Mouse (Mus musculus) liver, embryonic 14.5 days (tissue): ENCODE data around the gene Cyb561. TPM values are rescaled to one million over a fixed set of nuclear protein-coding genes. Genes with fewer than 3 reads are reported as not detected.

Experiments used
- ATAC-seq: fragments of 200-750 bp; cut with Nextera tagmentation; 2 replicates; pipeline ENCODE4 v1.8.0; 2017; ENCODE audit warnings: moderate number of reproducible peaks, mild to moderate bottlenecking, moderate library complexity; ENCODE audit not compliant: insufficient read depth
- DNase-seq, 3 experiments: peaks; one replicate each; pipeline ENCODE4 v3.0.0-alpha.2; 2012 to 2013; ENCODE audit warnings: low read depth in 3 of 3, low spot score in 3 of 3
- H3K27ac ChIP-seq: fragments of 300-500 bp; sonication (generic); 2 replicates; pipeline ENCODE4 v1.5.1; 2014; ENCODE audit warnings: moderate library complexity, mild to moderate bottlenecking, control low read depth, inconsistent platforms
- H3K27me3 ChIP-seq: fragments of 300-500 bp; sonication (generic); 2 replicates; pipeline ENCODE4 v1.6.1; 2014; ENCODE audit warnings: mild to moderate bottlenecking, low read length, moderate library complexity; ENCODE audit not compliant: control insufficient read depth, insufficient read depth
- H3K36me3 ChIP-seq: fragments of 300-500 bp; sonication (generic); replicated peaks from 2 replicates; pipeline ENCODE4 v1.6.1; 2014; ENCODE audit warnings: low read depth; ENCODE audit not compliant: control insufficient read depth, insufficient read depth
- H3K4me1 ChIP-seq, 2 experiments: fragments of 200-500 bp in 1 of 2; fragments of 300-500 bp in 1 of 2; sonication (generic) in 1 of 2; replicated peaks; 2 replicates each; pipeline ENCODE4 v1.6.1; 2012 to 2014; ENCODE audit warnings: antibody characterized with exemption in 1 of 2, inconsistent platforms in 1 of 2, low read length in 1 of 2; ENCODE audit not compliant: control insufficient read depth in 2 of 2, insufficient read depth in 2 of 2
- H3K4me2 ChIP-seq: fragments of 300-500 bp; sonication (generic); 2 replicates; pipeline ENCODE4 v1.6.1; 2014; ENCODE audit warnings: low read depth, mild to moderate bottlenecking, control low read depth, moderate library complexity
- H3K4me3 ChIP-seq, 2 experiments: fragments of 200-500 bp in 1 of 2; fragments of 300-500 bp in 1 of 2; sonication (generic) in 1 of 2; 2 replicates each; pipeline ENCODE4 v1.5.1; 2012 to 2014; ENCODE audit warnings: low read depth in 2 of 2, low read length in 2 of 2, mild to moderate bottlenecking in 2 of 2, control low read depth in 1 of 2, inconsistent platforms in 1 of 2, moderate library complexity in 1 of 2; ENCODE audit not compliant: insufficient read depth in 1 of 2
- H3K9ac ChIP-seq: fragments of 300-500 bp; sonication (generic); replicated peaks from 2 replicates; pipeline ENCODE4 v1.6.1; 2014; ENCODE audit warnings: mild to moderate bottlenecking, control low read depth, moderate library complexity
- H3K9me3 ChIP-seq: fragments of 300-500 bp; sonication (generic); 2 replicates; pipeline ENCODE4 v1.6.1; 2016; ENCODE audit warnings: low read length, mixed read lengths; ENCODE audit not compliant: control insufficient read depth
- CTCF ChIP-seq: IDR thresholded peaks from 2 replicates; pipeline ENCODE4 v1.5.1; 2016; ENCODE audit warnings: antibody characterized with exemption, low read depth, control low read depth
- EP300 ChIP-seq: IDR thresholded peaks from 2 replicates; pipeline ENCODE4 v1.6.1; 2016; ENCODE audit warnings: antibody characterized with exemption, low read depth
- WGBS: fragments of 180-500 bp; shearing (Covaris S2); extraction: QIAGEN DNeasy Blood & Tissue Kit; methylation state at CpG from one replicate; pipeline ENCODE4 v1.1.7; 2014; ENCODE audit not compliant: insufficient replicate concordance; 5-methylcytosine and 5-hydroxymethylcytosine counted together
- polyA plus RNA-seq, 2 experiments: library from polyadenylated mRNA; depleted of rRNA in 1 of 2; stranded (reverse) in 1 of 2; unstranded in 1 of 2; fragments of >200 nt; fragmentation: Nextera tagmentation in 1 of 2; extraction: Ambion mirVana in 1 of 2; gene quantifications; 2 replicates each; pipeline versions ENCODE4 v1.2.1 to v1.2.3; 2012 to 2014

Cyb561 gene
- polyA plus RNA-seq, 2 experiments: 0.85 to 1.1 TPM

DNA sequence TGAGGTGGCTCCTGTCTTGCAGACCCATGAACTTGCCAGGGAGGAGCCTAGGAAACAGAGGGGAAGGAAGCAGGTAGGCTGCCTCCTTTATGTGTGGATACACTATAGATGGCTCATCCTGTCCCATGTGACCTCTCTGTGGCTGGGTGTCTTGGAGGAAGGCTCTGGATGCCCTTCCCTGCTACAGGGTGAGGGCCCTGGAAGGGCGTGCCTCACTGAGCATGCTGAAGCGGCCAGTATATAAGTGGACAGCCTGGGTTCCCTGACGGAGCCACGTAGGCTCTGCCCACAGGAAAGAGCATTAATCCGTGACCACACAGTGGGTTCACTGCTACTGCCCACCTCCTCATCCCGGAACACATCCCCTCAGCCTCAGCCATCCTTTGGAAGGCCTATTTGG lies 36.3 kb upstream of the Cyb561 start:
- Histone ChIP-seq H3K27me3 (no peaks in the 10 kb centered on the region; the same call in 1 of the 2 replicates), H3K9ac (no peak overlapping the region), H3K4me2 (no peak overlapping the region), H3K36me3 (no peaks in the 10 kb centered on the region), H3K27ac (no peak overlapping the region), H3K9me3 (no peaks in the 10 kb centered on the region), H3K4me1 (peaks cover 0 to 2% of the 10 kb centered on the region in 2 experiments; a peak in 1 of 4 replicates), H3K4me3 (no peak overlapping the region)
- DNase-seq (no peak), ATAC-seq (no peak)
- 53% methylated on average over 6 of the region's 6 CpGs for WGBS
- TF ChIP-seq EP300 (no peak), CTCF (no peak)

DNA sequence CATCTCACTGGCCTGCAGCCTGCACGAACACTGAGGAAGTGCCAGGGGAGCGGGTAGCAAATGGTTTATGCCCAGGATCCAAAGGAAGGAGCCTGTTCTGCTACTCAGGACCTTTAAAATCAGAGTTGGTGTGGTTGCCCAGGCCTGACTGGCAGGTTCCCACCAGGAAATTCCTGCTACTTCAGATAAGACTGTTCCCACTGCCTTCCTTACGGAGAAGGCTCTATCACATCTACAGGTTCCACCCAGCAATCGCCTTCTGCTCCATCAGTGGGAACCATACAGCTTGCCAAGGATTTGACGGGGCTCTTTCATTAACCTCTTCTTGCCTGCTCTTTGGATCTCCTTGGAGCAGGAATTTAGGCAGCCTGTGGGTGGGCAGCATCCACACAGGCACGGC lies 34.3 kb upstream of the Cyb561 start:
- no peak overlapping the region for H3K9ac ChIP-seq
- ATAC-seq: no peak
- H3K4me2 ChIP-seq: no peak overlapping the region
- H3K4me3 ChIP-seq: no peak overlapping the region
- H3K9me3 ChIP-seq: no peaks in the 10 kb centered on the region
- DNase-seq: no peak
- WGBS: 35% methylated on average over 6 of the region's 6 CpGs
- no peak overlapping the region for H3K27ac ChIP-seq
- H3K27me3 ChIP-seq: no peaks in the 10 kb centered on the region
- H3K4me1 ChIP-seq: peaks cover 0 to 2% of the 10 kb centered on the region in 2 experiments; a peak in 1 of 4 replicates
- TF ChIP-seq EP300 (no peak), CTCF (no peak)
- H3K36me3 ChIP-seq: no peaks in the 10 kb centered on the region

DNA sequence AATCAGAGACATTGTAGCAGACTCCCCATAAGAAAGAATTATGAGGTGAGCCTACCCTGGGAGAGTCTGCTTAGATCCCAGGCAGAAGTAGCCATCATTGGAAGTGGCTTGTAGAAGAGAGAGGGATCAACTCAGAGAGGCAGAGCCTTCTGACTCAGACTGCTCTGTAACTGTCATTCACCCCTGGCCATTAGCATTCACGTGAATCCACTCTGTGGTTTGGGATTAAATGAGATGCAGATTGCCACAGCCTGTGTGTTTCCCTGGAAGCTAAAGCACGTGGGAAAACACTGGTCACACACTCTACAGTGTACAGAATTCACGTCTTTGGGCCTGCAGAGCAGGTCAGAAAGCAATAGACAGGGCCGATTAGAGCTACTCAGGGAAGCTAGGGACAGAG lies 31.3 kb upstream of the Cyb561 start:
- no peak for ATAC-seq
- Histone ChIP-seq H3K4me2 (no peak overlapping the region), H3K4me1 (no peaks in the 10 kb centered on the region), H3K36me3 (no peaks in the 10 kb centered on the region), H3K27me3 (no peaks in the 10 kb centered on the region), H3K27ac (no peak overlapping the region), H3K9me3 (no peaks in the 10 kb centered on the region), H3K4me3 (no peak overlapping the region), H3K9ac (no peak overlapping the region)
- 39% methylated on average over 4 of the region's 4 CpGs for WGBS
- DNase-seq: no peak
- TF ChIP-seq CTCF (no peak), EP300 (no peak)

GRCm38 (mm10) chr11:105978634-105979033 lies 25.5 kb upstream of the Cyb561 start:
- H3K4me1 ChIP-seq: no peaks in the 10 kb centered on the region
- ATAC-seq: no peak
- 38% methylated on average over 5 of the region's 5 CpGs for WGBS

DNA sequence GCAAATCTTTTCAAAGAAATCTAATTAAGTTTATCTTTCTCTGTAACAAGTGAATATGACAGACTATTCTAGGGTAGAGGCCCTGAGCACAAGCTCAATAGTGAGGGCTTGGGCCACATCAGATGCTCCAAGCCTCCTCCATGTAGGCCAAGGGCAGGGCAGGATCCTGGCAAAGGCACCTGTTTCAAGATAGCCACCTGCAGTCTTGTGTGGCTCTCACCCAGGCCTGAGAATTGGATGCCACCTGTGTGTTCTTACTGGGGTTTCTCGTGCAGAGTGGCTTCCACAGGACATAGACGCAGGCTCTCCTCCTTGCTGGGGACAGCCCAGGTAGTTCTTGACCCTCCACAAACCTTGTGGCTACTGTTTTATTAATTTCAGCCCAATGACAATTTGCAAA lies 25.1 kb upstream of the Cyb561 start:
- 59% methylated on average over 2 of the region's 2 CpGs for WGBS
- Histone ChIP-seq H3K27ac (no peak overlapping the region), H3K9me3 (no peaks in the 10 kb centered on the region), H3K4me3 (no peak overlapping the region), H3K9ac (no peak overlapping the region), H3K4me2 (no peak overlapping the region), H3K4me1 (no peaks in the 10 kb centered on the region), H3K27me3 (no peaks in the 10 kb centered on the region), H3K36me3 (no peaks in the 10 kb centered on the region)
- TF ChIP-seq CTCF (no peak), EP300 (no peak)
- ATAC-seq (no peak), DNase-seq (no peak)

More at GRCm38 (mm10) chr11:105978634-105979033, 25.5 kb upstream of the Cyb561 start:
- TF ChIP-seq EP300 (no peak), CTCF (no peak)
- H3K27me3 ChIP-seq: no peaks in the 10 kb centered on the region
- DNase-seq: no peak
- no peaks in the 10 kb centered on the region for H3K36me3 ChIP-seq
- H3K27ac ChIP-seq: no peak overlapping the region
- no peak overlapping the region for H3K4me2 ChIP-seq
- H3K9me3 ChIP-seq: no peaks in the 10 kb centered on the region
- H3K9ac ChIP-seq: no peak overlapping the region
- no peak overlapping the region for H3K4me3 ChIP-seq
